Mouse (Mus musculus) large intestine, adult 2 months (tissue): ENCODE results near the gene Rab26. TPM values are rescaled to one million over a fixed set of nuclear protein-coding genes. Genes with fewer than 3 reads are reported as not detected.

Experiments used
- DNase-seq: peaks from one replicate; pipeline ENCODE4 v3.0.0-alpha.2; 2012; ENCODE audit warnings: low read depth, low spot score
- WGBS: fragments of 180-500 bp; shearing (Covaris S2); methylation state at CpG from one replicate; pipeline ENCODE4 v1.1.7; 2018; 5-methylcytosine and 5-hydroxymethylcytosine counted together
- polyA plus RNA-seq: library from polyadenylated mRNA; depleted of rRNA; stranded (reverse); fragments of >200 nt; gene quantifications from 2 replicates; pipeline ENCODE4 v1.2.3, GENCODE M21; 2012

Gene Rab26
- polyA plus RNA-seq, 1 experiment, result 0.52 TPM

- DNase-seq, result peak; percentile 79
- WGBS, result 1% methylated on average over 23 of the region's 23 CpGs
Measured at GRCm38 (mm10) chr17:24548921-24549617, 15.1 kb upstream of the Rab26 start.

GRCm38 (mm10) chr17:24548435-24548834 lies 14.4 kb upstream of the Rab26 start:
- 13% methylated on average over 9 of the region's 9 CpGs for WGBS
- no peak for DNase-seq

DNA sequence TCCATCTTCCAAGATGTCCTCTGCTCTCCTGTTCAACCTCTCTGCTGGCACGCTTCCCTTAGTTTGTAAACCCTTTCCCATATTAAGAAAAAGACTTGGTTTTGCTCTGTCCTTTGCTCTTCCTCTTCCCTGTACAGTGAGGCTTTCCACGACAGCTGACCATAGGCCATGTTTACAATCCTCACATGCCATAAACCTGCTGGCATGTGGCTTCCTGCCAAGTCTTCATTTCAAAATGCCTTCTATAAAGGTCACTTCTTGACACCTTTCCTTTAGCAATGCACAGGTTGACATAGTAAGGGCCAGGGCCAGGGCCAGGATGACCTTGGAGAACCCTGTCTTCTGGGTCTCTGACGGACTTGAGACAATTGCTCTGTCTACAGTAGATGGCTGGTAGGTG lies 12.2 kb upstream of the Rab26 start:
- whole genome bisulfite sequencing, result 29% methylated on average over 3 of the region's 3 CpGs
- DNase-seq, result peak; percentile 90

DNA sequence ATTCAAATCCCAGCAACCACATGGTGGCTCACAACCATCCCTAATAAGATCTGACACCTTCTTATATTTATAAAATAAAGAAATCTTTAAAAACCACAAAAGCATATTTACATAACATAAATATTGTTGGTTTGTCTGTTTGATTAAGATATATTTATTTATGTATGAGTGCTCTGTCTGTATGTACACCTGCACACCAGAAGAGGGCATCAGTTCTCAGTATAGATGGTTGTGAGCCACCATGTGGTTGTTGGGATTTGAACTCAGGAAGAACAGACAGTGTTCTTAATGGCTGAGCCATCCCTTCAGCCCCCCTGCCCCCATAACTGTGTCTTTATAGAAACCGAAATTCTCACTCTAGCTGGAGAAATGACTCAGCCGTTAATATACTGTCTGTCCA lies 11.2 kb upstream of the Rab26 start:
- no peak for DNase-seq
- WGBS, result 95% methylated on average over 2 of the region's 2 CpGs

DNA sequence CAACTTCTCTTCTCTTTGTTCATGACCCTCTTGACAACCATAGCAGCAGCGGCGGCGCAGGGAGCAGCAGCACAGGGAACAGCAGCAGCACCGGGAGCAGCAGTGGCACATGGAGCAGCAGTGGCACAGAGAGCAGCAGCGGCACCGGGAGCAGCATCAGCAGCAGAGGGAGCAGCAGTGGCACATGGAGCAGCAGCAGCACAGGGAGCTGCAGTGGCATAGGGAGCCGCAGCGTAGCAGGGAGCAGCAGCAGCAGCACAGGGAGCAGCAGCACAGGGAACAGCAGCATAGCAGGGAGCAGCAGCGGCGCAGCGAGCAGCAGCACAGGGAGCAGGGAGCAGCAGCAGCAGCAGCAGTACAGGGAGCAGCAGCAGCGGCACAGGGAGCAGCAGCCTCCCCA lies 10.6 kb upstream of the Rab26 start:
- DNase-seq, result no peak

GRCm38 (mm10) chr17:24540375-24540774 lies 6.4 kb upstream of the Rab26 start:
- 3% methylated on average over 3 of the region's 3 CpGs for WGBS

More for the DNA sequence above, 10.6 kb upstream of the Rab26 start:
- WGBS, result 39% methylated on average over 12 of the region's 12 CpGs

GRCm38 (mm10) chr17:24538950-24539349 lies 4.9 kb upstream of the Rab26 start:
- DNase-seq, result no peak
- WGBS, result 58% methylated on average over 8 of the region's 8 CpGs

More at GRCm38 (mm10) chr17:24540375-24540774, 6.4 kb upstream of the Rab26 start:
- DNase-seq, result no peak

DNA sequence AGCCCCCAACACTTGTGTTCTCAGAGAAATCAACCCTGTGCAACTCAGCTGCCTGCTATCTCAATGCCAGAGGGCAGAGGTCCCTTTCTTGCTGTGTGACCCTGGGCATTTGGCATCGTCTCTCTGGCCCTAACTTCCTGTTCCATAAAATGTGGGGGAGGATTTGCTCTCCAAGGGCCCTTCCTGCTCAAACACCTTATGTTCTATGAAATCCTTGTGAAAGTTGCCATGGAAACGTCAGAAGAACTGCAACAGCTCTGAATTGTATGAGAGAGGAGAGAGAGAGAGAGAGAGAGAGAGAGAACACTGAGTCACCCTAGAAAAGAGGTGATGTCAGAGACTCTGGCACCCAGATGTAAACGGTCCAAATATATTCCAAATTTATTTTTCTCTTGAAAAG lies 3.5 kb upstream of the Rab26 start:
- WGBS, result 14% methylated on average over 3 of the region's 3 CpGs
- no peak for DNase-seq

- DNase-seq, result no peak
- 74% methylated on average over 5 of the region's 5 CpGs for WGBS
Measured at GRCm38 (mm10) chr17:24535300-24535699, 1.3 kb upstream of the Rab26 start.

GRCm38 (mm10) chr17:24533099-24533992 lies 664 bp downstream of the Rab26 start:
- WGBS, result 14% methylated on average over 53 of the region's 53 CpGs
- no peak for DNase-seq

GRCm38 (mm10) chr17:24532045-24532444 lies 2.0 kb downstream of the Rab26 start:
- 79% methylated on average over 7 of the region's 7 CpGs for WGBS
- DNase-seq, result no peak

GRCm38 (mm10) chr17:24531064-24531463 lies 2.9 kb downstream of the Rab26 start:
- DNase-seq, result no peak
- WGBS, result 68% methylated on average over 3 of the region's 3 CpGs

- DNase-seq, result no peak
- 50% methylated on average over 8 of the region's 8 CpGs for WGBS
Measured at GRCm38 (mm10) chr17:24530361-24531050, 3.5 kb downstream of the Rab26 start.

- 33% methylated on average over 5 of the region's 5 CpGs for WGBS
Measured at GRCm38 (mm10) chr17:24529883-24530282, 4.1 kb downstream of the Rab26 start.

DNA sequence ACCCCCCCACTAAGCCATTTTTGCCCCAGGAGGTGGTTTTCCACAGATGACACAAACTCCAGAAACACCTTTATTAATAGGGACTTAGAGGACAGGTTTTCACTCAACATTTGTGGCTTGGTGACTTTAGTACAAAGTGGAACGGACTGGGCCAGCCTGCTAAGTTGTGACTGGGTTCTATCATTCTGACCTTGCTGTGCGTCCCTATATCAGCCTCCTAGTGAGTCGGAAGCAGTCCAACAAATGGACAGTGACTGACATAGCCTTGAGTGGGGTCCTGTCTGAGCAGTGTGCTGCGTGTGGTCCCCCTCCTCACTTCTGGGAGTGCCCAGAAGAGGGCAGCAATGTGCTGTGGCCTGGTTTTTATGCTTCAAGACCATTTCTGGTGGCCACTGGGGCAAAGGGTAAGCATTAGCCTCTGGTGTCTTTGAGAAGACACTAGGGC lies 5.0 kb downstream of the Rab26 start:
- no peak for DNase-seq
- WGBS, result 3% methylated on average over 4 of the region's 4 CpGs

More at GRCm38 (mm10) chr17:24529883-24530282, 4.1 kb downstream of the Rab26 start:
- no peak for DNase-seq

DNA sequence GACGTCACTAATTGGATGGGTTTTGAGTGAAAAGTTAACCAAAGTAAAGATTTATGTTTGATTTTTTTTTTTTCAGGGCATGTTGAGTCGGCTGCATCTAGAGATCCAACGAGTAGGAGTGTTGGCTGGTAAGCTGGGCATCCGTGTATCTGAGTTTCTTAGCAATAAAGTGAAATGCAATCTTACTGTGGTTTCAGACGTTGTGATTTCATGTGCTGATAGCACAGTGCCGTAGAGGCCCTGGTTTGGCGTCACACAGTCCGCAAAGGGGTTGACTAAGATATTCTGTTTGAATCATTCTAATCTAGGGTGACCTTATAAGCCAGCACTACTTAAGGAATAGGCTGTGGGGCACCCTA lies 5.5 kb downstream of the Rab26 start:
- DNase-seq, result no peak
- 2% methylated on average over 8 of the region's 8 CpGs for WGBS

- WGBS, result under 1% methylated on average over 40 of the region's 40 CpGs
- DNase-seq, result peak; percentile 100
Measured at GRCm38 (mm10) chr17:24527723-24528559, 6.1 kb downstream of the Rab26 start, which contains the start of gene Traf7. Traf7 (minus strand) TSS chr17:24527938.

DNA sequence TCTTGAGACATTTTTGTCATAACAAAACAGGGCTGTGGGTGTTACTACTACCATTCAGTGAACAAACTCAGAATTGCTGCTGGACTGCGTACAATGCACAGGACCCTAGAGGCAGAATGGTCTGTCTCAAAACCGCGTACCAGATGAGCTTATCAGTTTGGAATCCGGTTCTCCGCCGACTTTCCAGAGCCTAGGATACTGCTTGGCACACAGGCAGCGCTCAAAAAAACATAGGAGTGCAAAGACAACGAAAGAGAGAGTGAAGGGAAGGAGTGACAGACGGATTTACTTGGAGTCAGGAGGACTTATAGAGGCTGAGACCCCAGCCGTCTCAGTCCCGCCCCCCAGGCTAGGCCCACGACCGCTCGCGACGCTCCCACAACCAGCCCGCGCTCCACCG lies 6.7 kb downstream of the Rab26 start:
- under 1% methylated on average over 19 of the region's 19 CpGs for WGBS
- no peak for DNase-seq

DNA sequence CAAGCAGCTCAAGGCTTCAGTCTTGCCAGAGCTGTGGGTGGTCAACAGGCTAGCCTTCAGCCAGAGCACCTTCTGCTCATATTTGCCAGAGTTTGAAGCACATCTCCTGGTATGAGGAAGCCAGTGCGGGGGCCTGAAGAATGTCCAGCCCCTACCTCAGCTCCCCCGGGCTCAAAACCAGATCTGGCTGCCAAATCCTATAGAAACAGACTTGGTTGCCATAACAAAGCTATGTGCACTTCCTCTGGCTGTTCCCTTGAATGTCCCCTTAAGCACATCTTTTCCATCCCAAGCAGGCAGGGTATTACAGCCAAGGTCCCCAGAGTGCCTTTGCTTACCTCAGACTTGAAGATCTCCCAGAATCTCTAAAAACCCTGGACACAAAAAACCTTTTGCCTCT lies 9.3 kb downstream of the Rab26 start:
- WGBS, result 57% methylated on average over 2 of the region's 2 CpGs
- DNase-seq, result no peak
